Mouse (Mus musculus) G1E (cell line): Measurements from ENCODE around the gene Fbxo3.

ENCODE experiments used
- CTCF ChIP-seq: IDR thresholded peaks from 2 replicates; pipeline ENCODE4 v1.5.1; 2012; ENCODE audit warnings: low read depth, low read length, inconsistent platforms, mixed read lengths
- GATA1 ChIP-seq: IDR thresholded peaks from 2 replicates; pipeline ENCODE4 v1.6.1; 2012; ENCODE audit warnings: borderline replicate concordance, low read length, inconsistent platforms, mixed read lengths

GRCm38 (mm10) chr2:104110031-104110430 lies 82.5 kb downstream of the Fbxo3 start:
- TF ChIP-seq CTCF, result no peak
- TF ChIP-seq GATA1, result no peak
